Mouse (Mus musculus) CH12.LX (cell line): Measurements from ENCODE around the gene Mob4.

Experiments
- CHD1 ChIP-seq: IDR thresholded peaks from 2 replicates; pipeline ENCODE4 v1.6.1; 2012; ENCODE audit warnings: low read depth, low read length, improper control_type of control experiment, inconsistent platforms
- CTCF ChIP-seq, 2 experiments: IDR thresholded peaks in 1 of 2; conservative IDR thresholded peaks in 1 of 2; 2 replicates each; pipeline ENCODE4 v1.5.1; 2011 to 2012; ENCODE audit warnings: low read depth in 2 of 2, low read length in 2 of 2, improper control_type of control experiment in 1 of 2, inconsistent platforms in 1 of 2, mild to moderate bottlenecking in 1 of 2, moderate library complexity in 1 of 2
- EP300 ChIP-seq: IDR thresholded peaks from 2 replicates; pipeline ENCODE4 v1.6.1; 2011; ENCODE audit warnings: low read length, improper control_type of control experiment
- JUND ChIP-seq: conservative IDR thresholded peaks from 2 replicates; pipeline ENCODE4 v1.6.1; 2011; ENCODE audit warnings: low read depth, low read length, improper control_type of control experiment
- MAFK ChIP-seq: IDR thresholded peaks from 2 replicates; pipeline ENCODE4 v1.6.1; 2011; ENCODE audit warnings: low read length, improper control_type of control experiment; ENCODE audit not compliant: insufficient replicate concordance
- MAX ChIP-seq: IDR thresholded peaks from 2 replicates; pipeline ENCODE4 v1.6.1; 2011; ENCODE audit warnings: low read length, improper control_type of control experiment
- MXI1 ChIP-seq: IDR thresholded peaks from 2 replicates; pipeline ENCODE4 v1.6.1; 2011; ENCODE audit warnings: mild to moderate bottlenecking, low read depth, low read length, improper control_type of control experiment
- PAX5 ChIP-seq: IDR thresholded peaks from 2 replicates; pipeline ENCODE4 v1.6.1; 2012; ENCODE audit warnings: low read length, inconsistent platforms, mixed read lengths
- POLR2A ChIP-seq: IDR thresholded peaks from 2 replicates; pipeline ENCODE4 v1.6.1; 2011; ENCODE audit warnings: low read depth, mild to moderate bottlenecking, improper control_type of control experiment, low read length
- POLR2AphosphoS2 ChIP-seq: IDR thresholded peaks from 2 replicates; pipeline ENCODE4 v1.6.1; 2011; ENCODE audit warnings: low read depth, low read length, improper control_type of control experiment
- RAD21 ChIP-seq: IDR thresholded peaks from 2 replicates; pipeline ENCODE4 v1.6.1; 2011; ENCODE audit warnings: low read depth, mild to moderate bottlenecking, low read length, improper control_type of control experiment, moderate library complexity
- ZMIZ1 ChIP-seq: IDR thresholded peaks from 2 replicates; pipeline ENCODE4 v1.6.1; 2012; ENCODE audit warnings: low read depth, mild to moderate bottlenecking, inconsistent platforms, low read length, improper control_type of control experiment

DNA sequence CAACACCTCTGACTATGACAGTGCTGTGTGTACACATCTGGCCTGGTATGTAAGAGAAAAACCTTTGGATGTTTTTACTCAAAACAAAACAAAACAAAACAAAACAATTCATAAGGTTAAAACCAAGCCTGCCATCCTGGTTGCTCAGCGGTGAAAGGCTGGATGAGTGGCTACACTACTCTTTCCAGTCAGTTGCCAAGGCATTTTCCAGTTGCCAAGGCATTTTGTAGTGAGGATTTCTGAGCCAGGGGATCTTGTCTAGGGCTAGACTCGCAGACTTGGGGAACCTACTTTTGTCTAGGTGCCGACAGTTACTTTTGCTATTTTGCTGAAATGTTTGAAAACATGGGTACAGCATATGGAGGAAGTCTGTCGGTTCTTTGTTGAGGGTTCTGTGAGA lies 64.0 kb downstream of the Mob4 start:
- TF ChIP-seq CHD1 (no peak), POLR2A (no peak), CTCF (conservative IDR thresholded peaks at IDR 0.05 in 1 of 2, IDR thresholded peaks at IDR 0.05 in 1 of 2; ENCODE audit: low read depth in 2 of 2, low read length in 2 of 2) (no peak), JUND (no peak), POLR2AphosphoS2 (no peak), MAFK (no peak), MAX (no peak), RAD21 (no peak), MXI1 (no peak), EP300 (no peak), PAX5 (no peak), ZMIZ1 (no peak)
